Mouse (Mus musculus): ENCODE results near the gene Slc11a1.
A peak's percentile ranks its signal among the peaks of the same experiment; 100 is the strongest.
"Not testable (repeated sequence)": the region's sequence is repeated elsewhere in the genome, so short reads cannot be mapped to it uniquely, and the experiment has no call there.

Gene Slc11a1

DNA sequence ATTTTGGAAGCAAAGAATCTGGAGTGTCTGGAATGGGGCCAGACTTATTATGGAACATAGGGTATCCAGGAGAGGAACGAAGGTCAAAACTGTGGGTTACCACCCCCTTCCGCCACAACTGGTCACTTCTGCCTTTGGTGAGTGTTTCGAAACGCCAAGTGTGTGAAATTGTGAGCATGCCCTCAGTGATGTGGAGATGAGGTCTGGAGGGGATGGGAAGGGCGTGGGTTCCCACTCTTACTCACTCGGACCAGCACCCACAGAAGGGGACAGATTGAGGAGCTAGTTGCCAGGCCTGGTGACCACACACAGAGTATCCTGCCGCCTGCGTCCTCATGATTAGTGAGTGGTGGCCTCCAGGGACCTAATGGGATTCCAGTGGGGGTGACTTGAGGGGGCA is at the start of gene Slc11a1:
Gene Slc11a1 (plus strand): TSS at position 216 of the 400 bp plus-strand sequence.
- peak in 1 of 2 experiments; percentile 36 for DNase-seq (ENCODE audit: low spot score in 2 of 2)

- not testable (repeated sequence) for DNase-seq (ENCODE audit: low spot score in 2 of 2)
Observed at GRCm38 (mm10) chr1:74326916-74327315, 48.1 kb upstream of the Slc11a1 start.

DNA sequence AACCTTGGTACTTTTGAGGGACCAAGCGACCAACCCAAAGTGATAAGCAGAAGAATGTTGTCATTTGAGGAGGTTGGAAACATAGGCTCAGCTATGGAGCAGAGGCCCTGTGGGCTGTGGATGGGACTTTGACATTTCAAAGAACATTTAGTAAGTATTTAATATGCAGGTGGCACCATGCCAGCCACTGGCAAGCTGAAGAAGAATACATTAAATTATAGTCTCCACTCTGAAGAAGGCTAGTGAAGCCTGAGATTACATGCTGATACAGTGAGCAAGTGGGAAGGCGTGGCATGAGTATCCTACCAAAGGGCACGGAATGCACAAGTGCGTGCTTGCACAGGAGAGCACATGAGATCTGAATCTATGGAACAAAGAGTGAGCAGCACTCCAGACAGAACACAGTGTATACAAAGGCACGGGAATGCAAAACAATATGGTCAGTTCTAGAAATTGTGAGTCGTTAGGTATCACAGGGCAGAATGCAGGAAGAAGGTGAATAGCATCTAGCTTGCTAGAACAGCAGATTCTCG is 45.0 kb upstream of the Slc11a1 start:
- DNase-seq (ENCODE audit: low spot score in 2 of 2), result no peak

- DNase-seq (ENCODE audit: low spot score in 2 of 2), result no peak
Observed at GRCm38 (mm10) chr1:74331046-74331681, 43.8 kb upstream of the Slc11a1 start.

DNA sequence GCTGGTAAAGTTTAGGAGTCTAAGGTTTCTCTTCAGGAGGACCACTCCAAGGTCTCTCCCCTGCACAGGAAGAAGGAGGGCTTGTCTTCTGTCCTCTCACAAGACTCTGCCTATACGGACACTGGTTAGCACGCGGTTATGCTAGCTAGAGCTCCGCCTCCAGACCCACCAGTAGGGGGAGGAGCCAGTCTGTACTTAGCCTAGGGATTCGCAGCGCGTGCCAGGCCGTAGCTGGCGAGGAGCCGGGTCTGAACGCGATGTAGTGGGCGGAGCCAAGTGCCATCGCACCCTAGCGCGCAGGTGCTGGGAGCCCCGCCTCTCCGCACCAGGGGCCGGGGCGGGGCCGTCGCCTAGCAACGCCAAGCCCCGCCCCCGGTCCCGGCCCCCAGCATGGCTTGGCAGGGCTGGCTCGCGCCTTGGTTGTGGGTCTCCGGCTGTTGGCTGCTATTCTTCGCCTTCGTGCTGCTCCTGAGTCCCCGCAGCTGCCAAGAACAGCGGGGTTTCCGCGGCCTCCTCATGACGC is 42.7 kb upstream of the Slc11a1 start:
- peak; percentile 93 to 95 for DNase-seq (ENCODE audit: low spot score in 2 of 2)

- DNase-seq (ENCODE audit: low spot score in 2 of 2), result no peak
Observed at GRCm38 (mm10) chr1:74332930-74333329, 42.1 kb upstream of the Slc11a1 start.

- DNase-seq (ENCODE audit: low spot score in 2 of 2), result no peak
Observed at GRCm38 (mm10) chr1:74334607-74335006, 40.4 kb upstream of the Slc11a1 start.

DNA sequence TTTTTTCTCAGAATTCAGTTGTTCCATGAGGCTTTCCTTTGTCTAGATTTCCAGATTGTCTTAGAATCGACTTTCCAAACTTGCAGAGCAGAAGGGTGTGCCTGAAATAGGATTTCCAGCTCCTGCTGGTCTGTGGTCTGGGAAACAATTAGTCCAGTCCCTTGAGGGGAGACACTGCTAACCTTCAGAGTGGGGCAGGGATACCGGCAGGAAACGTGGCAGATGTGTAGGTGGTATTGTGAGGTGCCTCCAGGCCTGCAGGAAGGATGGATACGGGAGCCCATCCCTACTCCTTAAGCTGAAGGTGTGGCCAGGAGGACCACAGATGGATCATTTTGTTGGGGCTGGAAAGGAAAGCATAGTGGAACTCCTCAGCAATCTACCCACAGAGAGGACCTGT is 40.0 kb upstream of the Slc11a1 start:
- DNase-seq (ENCODE audit: low spot score in 2 of 2), result no peak

GRCm38 (mm10) chr1:74335436-74336170 is 39.4 kb upstream of the Slc11a1 start:
- no peak for DNase-seq (ENCODE audit: low spot score in 2 of 2)

- DNase-seq (ENCODE audit: low spot score in 2 of 2), result no peak
Observed at GRCm38 (mm10) chr1:74337241-74337771, 37.7 kb upstream of the Slc11a1 start.

DNA sequence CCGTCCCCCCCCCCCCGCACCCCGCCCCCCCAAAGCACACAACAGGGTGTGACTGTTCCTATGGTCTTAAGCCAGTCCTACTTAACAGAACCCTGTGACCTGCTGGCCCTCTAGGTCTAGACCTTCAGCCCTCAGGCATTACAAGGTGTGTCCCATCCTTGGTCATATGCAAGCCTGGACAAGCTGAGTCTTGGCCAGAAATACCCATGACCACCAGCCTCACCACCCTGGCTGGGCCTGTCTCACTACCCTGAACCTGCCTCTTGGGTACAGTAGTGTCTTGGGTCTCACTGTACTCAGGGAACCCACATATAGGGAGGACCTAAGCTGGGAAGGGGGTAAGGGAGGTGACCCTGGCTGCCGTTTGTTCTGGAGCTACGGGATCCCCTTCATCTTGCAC is 37.0 kb upstream of the Slc11a1 start:
- DNase-seq (ENCODE audit: low spot score in 2 of 2), result no peak

GRCm38 (mm10) chr1:74338626-74339025 is 36.4 kb upstream of the Slc11a1 start:
- no peak for DNase-seq (ENCODE audit: low spot score in 2 of 2)

- no peak for DNase-seq (ENCODE audit: low spot score in 2 of 2)
Observed at GRCm38 (mm10) chr1:74339917-74340316, 35.1 kb upstream of the Slc11a1 start.

DNA sequence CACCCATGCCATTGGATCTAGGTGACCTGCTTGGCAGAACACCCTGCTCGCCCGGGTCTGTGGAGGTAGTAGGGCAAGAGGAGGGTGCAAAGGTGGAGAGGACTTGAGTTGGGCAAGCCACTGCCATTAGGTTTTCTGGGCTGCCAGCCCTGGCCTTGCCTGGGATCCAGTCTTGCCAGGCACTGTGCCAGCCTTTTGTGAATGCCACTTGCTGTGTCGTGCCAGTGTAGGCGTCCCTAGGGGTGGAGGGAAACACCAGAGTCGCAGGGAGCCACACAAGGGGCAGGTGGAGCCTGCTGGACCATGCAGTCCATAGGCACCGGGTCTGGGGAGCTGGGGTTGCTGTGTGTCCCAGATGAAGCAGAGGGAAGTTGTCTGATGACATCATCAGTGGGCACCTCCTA is 34.6 kb upstream of the Slc11a1 start:
- DNase-seq (ENCODE audit: low spot score in 2 of 2), result no peak

- not testable (repeated sequence) for DNase-seq (ENCODE audit: low spot score in 2 of 2)
Observed at GRCm38 (mm10) chr1:74340992-74341391, 34.0 kb upstream of the Slc11a1 start.

GRCm38 (mm10) chr1:74341898-74342297 is 33.1 kb upstream of the Slc11a1 start:
- no peak for DNase-seq (ENCODE audit: low spot score in 2 of 2)

GRCm38 (mm10) chr1:74342308-74342707 is 32.7 kb upstream of the Slc11a1 start:
- no peak for DNase-seq (ENCODE audit: low spot score in 2 of 2)

GRCm38 (mm10) chr1:74343161-74343560 is 31.8 kb upstream of the Slc11a1 start:
- DNase-seq (ENCODE audit: low spot score in 2 of 2), result no peak

DNA sequence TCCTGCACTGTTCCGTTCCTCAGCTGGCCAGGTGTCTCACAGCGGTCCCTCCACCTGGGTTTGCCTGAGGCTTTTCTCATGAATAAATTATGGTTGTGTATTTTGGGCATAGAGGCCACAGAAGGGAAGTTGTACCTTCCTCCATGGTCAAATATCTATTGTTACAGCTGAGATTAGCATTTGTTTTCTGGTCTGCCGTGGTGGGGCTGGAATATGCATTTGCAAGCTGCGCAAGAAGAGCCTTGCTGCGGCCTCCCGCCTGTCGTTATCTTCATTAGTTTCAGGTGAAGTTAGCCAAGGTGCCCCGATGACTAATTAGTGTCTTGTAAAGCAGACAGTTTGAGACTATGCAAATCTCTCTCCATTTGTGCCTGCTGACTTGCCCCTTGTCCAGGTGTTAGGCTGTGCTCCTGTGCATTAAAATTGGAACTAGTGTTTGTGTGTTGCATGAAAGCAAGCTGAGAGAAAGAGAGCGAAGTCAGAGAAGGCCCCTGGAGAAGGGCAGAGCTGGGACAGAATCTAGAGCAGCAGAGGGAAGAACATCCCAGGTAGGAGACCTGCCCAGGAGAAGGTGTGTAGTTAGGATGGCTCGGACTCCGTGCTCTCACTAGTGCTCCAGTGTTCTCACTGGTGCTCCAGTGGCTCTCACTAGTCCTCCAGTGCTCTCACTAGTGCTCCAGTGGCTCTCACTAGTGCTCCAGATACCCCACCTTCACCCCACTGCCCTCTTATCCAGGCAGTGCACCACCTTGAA is 30.7 kb upstream of the Slc11a1 start:
- DNase-seq (ENCODE audit: low spot score in 2 of 2), result no peak

DNA sequence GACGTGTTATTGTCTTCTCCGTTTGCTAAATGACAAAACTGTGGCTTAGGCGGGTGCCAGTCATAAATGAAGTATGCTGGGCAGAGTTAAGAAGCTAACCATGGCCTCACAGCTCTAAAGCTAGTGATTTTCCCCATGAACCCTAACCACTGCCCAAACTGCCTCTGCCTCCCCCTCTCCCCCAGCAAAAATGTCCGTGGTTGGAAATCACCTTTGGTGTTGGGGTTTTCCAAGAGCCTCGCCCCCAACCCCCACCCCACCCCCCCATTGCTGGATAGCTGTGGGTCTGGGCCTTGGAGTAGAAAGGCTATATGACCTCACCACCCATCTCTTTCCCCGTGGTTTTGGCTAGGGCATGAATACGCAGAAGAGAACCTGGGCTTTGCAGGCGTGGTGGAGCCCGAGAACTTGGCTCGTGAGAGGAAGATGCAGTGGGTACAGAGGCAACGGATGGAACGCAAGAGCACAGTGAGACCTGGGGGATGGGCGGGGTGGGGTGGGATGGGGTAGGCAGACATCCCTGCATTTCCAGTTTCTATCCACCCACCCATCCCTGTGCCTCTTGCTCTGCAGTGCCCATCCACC is 23.7 kb upstream of the Slc11a1 start:
- DNase-seq (ENCODE audit: low spot score in 2 of 2), result no peak

GRCm38 (mm10) chr1:74352532-74353096 is 22.4 kb upstream of the Slc11a1 start:
- DNase-seq (ENCODE audit: low spot score in 2 of 2), result no peak
